Mouse (Mus musculus) gastrocnemius, adult 18-20 months (tissue): ENCODE data around the gene Plet1. TPM values are rescaled to one million over a fixed set of nuclear protein-coding genes. Genes with fewer than 3 reads are reported as not detected.
A peak's percentile ranks its signal among the peaks of the same experiment; 100 is the strongest.

ENCODE experiments used
- DNase-seq: peaks from one replicate; pipeline ENCODE4 v3.0.0; 2021; ENCODE audit warnings: low spot score
- long read RNA-seq, 2 experiments: library from polyadenylated mRNA; stranded (forward); transcript quantifications; one replicate each; pipeline ENCODE4 v2.0.0; 2021
- total RNA-seq, 2 experiments: library from RNA; stranded (reverse); gene quantifications; 2 replicates each; pipeline ENCODE4 v1.2.3; 2021

The Plet1 gene
- not detected for total RNA-seq
- long read RNA-seq, experiment 1 = 0 reads
- long read RNA-seq, experiment 2 = 0 reads

GRCm38 (mm10) chr9:50494311-50494710, at the start of gene Plet1:
Gene Plet1, plus strand, starts transcription at chr9:50494525.
- DNase-seq = no peak

DNA sequence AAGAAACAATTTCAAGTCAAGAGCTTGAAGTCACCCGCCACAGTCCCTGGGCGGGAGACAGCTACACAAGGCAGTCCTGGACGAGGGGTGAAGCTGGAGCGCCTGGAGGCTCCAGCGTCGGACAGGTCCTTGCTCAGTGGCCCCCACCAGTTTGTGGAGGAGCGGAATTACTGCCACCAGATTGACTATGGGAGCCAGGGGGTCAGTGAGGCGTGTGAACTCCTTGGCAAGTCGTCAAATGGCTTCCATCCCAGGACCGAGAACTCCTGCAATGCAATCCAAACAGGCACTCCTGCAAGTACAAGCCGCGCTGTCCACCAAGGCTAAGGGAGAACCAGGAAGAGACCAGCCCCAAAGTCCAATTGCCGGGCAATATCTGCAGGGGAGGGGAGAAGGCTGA, 45.3 kb upstream of the Plet1 start:
- no peak for DNase-seq

GRCm38 (mm10) chr9:50451456-50452218, 42.7 kb upstream of the Plet1 start:
- DNase-seq = no peak

GRCm38 (mm10) chr9:50452303-50452775, 42.0 kb upstream of the Plet1 start:
- peak; percentile 75 for DNase-seq

DNA sequence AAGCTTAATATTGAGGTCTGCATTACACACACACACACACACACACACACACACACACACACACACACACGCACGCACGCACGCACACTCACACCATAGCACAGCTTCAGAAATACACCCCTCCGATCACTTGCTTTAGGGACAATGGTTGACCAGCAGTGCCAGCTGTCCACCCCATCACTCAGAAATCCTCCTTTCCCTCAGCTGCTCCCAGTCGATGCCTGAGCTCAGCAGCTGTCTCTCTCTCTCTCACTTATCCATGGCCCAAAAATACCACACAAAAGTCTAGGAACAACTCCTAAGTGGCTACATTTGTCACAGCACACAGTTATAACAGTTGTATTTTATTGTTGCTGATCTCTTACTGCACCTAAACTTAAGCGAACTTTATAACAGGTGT, 36.7 kb upstream of the Plet1 start:
- DNase-seq = no peak

GRCm38 (mm10) chr9:50459537-50459936, 34.8 kb upstream of the Plet1 start:
- no peak for DNase-seq

- peak; percentile 69 for DNase-seq
Measured at GRCm38 (mm10) chr9:50462494-50463204, 31.7 kb upstream of the Plet1 start.

- DNase-seq = no peak
Measured at GRCm38 (mm10) chr9:50463205-50463508, 31.2 kb upstream of the Plet1 start.

GRCm38 (mm10) chr9:50470377-50471100, 23.8 kb upstream of the Plet1 start:
- DNase-seq = no peak

DNA sequence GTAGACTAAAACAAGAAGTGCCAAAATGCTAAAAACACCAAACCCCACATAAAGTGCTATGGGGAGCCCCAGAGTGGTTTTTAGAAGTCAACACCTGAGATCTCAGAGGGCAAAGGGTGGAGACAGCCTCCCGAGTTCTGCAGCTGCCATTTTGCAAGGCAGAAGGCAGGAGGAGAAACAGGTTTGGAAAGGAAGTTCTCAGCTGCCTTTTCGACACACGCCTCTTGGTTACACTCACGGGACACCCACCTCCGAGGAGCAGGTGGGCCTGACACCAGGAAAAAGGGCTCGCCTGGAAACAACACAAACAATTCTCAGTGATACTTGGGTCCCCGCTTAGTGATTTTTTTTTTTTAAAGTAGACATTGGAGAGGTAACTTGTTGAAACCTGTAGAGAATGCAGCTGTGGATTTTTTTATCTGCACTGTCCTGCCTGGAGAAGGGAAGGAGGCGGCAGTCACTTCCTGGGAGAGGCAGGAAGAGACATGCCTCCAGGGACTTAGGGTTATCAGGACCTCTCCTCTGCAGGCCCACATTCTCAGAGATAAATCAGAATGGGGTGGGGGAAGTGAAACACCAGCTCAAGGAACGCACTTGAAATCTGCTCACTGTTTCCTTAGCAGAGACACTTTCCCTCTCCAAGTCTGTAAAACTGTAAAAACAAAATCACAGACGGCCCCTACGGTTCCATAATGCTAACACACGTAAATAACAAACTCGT, 23.0 kb upstream of the Plet1 start:
- no peak for DNase-seq

DNA sequence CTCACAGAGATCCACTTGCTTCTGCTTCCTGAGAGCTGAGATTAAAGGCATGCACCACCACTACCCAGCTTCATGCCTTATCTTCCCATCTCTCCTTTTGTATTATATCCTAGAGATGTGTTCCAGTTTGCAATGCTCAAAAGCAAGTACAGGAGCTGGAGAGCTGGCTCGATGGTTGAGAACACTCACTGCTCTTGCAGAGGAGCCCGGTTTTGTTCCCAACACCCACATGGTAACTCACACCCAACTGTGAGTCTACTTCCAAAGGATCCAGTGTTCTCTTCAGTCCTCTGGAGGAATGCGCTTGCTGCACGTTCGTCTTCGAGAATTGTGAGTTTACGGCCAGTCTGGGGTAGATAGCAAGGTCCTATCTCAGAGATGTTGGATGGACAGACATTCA, 19.0 kb upstream of the Plet1 start:
- DNase-seq = no peak

DNA sequence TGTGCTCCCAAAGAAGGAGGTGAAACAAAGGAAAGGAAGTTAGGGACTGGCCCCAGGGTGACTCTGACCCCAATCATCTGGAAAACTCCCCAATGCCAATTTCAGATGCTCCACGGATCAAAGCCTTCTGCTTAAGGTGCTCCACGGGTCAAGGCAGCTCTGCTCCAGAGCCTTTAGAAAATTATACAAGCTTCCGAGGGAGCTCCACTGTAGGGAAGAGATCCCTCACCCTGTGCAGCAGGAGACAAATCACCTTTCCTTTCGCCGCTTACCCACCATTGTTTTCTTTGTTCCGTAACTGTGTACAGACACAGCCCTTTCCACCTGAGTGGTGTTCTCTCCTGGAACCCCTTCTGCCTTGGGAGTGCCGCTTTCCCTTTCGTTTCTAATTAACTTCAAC, 18.6 kb upstream of the Plet1 start:
- DNase-seq = no peak

GRCm38 (mm10) chr9:50476651-50477050, 17.7 kb upstream of the Plet1 start:
- DNase-seq = no peak

DNA sequence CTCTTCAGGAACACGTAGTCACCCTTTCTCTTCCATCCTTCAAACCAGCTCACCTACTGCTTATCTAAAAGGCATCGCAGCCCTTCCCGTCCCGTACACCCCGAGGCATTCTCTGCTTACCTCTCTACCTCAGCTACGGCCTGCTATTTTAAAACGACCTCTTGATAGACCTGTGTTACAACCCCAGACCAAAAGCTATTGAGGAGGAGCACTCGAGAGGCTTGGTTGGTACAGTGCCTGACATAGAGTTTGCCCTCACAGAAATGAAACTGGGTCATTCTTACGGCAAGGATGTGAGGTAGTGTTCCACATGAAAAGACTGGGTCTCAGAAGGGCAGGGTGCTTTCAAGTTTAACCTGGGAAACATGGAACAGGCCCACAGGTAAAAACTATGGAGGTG, 17.1 kb upstream of the Plet1 start:
- DNase-seq = no peak

DNA sequence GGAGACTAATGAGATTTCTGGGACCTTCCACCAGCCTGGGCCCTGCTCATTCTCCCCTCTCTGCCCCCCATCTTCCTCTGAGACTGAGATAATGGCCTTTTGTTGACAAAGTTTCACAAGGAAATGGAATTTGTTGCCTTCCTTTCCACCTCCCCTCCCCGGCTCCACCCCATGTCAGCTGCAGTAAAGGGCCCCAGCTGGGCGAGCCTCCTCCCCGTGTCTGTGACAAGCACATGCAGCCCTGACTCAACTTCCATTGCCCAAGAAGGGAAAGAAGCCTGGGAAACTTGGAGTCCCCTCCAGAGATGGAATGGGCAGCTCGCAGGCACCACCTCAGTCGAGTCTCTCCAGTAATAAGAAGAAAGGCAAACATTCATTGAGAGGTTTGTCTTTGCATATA, 15.5 kb upstream of the Plet1 start:
- DNase-seq = peak; percentile 28

DNA sequence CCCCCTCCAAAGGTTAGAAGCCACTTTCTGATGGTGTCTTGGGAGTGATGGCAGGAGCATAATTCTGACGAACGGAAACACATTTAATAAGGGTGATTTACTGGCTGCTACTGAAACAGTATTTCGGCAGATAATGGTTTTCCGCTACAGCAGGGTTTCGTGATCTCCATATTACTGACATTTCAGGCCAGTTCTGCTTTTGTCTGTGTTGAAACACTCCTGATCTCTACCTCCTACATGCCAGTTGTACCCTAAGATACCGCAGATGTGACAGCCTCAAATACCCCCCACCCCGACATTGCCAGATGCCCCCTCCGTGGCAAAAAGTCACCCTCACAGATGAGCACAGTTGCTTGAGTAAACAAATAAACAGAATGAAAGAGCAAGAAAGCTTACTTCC, 14.8 kb upstream of the Plet1 start:
- DNase-seq = no peak

GRCm38 (mm10) chr9:50482743-50483142, 11.6 kb upstream of the Plet1 start:
- DNase-seq = no peak

GRCm38 (mm10) chr9:50485521-50485920, 8.8 kb upstream of the Plet1 start:
- DNase-seq = no peak

GRCm38 (mm10) chr9:50490836-50491235, 3.5 kb upstream of the Plet1 start:
- DNase-seq = no peak

- DNase-seq = no peak
Measured at GRCm38 (mm10) chr9:50491531-50492045, 2.7 kb upstream of the Plet1 start.

DNA sequence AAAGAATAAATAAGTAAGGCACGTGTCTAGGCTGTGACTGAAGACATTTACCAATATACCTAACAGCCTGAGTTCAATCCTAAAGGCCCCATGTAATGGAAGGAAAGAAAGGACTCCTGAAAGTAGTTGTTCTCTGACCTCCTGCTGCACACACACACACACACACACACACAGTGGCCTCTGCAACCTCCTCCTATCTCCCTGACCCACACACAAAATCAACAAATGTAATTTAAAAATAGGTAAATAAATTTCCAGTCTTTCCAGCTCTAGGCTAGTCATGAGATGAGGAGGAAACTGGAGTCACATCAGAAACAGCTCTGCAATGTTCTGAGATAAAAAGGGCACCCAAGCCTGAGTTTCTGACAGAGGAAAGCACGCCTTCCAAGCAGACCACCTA, 548 bp upstream of the Plet1 start:
- DNase-seq = no peak
